Mouse (Mus musculus) layer of hippocampus, adult 11-12 months (tissue): ENCODE results near the gene Olfr547.

Source experiments
- DNase-seq: peaks from one replicate; pipeline ENCODE4 v3.0.0; 2022; ENCODE audit warnings: low spot score

The Olfr547 gene

DNA sequence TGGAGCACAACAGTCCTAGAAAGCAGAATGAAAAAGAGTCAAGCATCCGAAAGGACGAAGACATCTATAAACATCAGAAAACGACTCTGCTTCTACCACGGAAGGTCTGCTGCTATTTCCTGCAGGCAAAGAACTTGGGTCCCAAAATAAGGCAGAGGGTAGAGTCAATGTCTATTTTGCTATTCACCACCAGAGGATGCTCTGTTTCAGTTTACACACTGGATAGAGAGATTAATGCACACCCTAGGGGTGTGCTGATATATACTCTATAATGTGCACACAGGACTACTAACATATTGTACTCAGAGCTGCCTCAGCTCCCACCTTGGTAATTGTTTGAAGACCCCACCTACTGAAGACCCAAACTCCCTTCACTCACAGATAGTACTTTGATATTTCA is 31.7 kb downstream of the Olfr547 start:
- no peak for DNase-seq

DNA sequence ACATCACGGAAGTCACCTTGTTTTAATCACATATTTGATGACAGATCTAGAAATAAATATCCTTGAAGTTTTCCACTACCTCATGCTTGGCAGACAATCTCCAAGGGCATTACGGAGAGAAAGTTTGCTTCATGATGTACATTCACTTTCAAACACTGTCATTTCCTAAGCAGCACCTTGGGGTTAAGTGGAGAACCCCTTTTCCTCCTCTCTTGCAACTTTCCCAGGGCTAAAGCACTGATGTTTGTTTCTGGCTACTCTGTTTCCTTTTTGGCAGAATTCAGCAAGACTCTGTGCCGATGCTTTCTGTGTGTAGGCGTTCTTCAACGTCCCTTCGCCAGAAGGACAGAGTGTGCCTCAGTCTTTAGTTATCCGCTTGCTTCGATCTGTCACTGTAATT is 36.6 kb downstream of the Olfr547 start, which contains the start of gene Olfr550:
Olfr550 (plus strand) TSS at position 301 of the 400 bp plus-strand sequence.
- no peak for DNase-seq

DNA sequence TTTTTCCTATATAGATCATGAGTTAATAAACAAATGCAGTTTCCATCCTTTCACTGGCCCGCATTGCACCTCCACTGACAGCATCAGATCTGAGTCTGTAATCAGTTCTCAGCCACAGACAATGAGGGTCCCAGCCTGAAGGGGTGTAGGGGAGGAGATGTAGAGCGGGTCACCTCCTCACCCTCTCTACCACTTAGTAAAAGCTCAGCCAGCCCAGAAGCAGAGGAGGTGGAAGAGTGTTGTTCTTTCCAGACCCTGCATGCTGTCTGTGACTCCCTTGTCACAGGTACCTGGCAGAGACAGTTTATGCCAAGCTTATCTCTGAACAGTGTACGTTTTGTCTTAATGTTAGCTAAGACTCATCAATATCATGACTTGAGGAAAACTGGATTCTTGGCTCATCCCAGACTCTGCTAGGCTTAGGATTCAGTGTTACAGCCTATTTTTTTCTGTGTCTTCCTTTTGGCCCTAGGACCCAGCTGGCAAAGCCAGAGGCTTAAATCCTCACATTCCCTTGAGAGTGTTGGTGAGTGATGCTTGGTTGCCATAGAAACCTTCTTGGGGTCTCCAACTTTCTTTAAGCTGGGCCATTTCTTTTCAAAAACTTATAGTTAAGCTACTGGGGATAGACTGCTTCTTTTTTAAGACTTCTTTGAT is 38.8 kb downstream of the Olfr547 start:
- DNase-seq: no peak

GRCm38 (mm10) chr7:102575998-102576397 is 41.4 kb downstream of the Olfr547 start:
- no peak for DNase-seq
